Mouse (Mus musculus) induced T-regulatory cell, adult 2 months (primary cell): ENCODE data around the gene Myh2.

ENCODE experiments used
- DNase-seq: peaks from one replicate; pipeline ENCODE4 v3.0.0-alpha.2; 2012; ENCODE audit warnings: low read depth

The Myh2 gene

GRCm38 (mm10) chr11:67237481-67238079 lies 66.8 kb downstream of the Myh2 start, which contains the start of gene Myh4:
Gene Myh4 (plus strand): TSS chr11:67238029.
- DNase-seq = no peak

- DNase-seq = no peak
These were observed 70.2 kb downstream of the Myh2 start for GRCm38 (mm10) chr11:67241051-67241450.
